ENCODE assay signal across 8 mouse cellular contexts in the genomic region with DNA sequence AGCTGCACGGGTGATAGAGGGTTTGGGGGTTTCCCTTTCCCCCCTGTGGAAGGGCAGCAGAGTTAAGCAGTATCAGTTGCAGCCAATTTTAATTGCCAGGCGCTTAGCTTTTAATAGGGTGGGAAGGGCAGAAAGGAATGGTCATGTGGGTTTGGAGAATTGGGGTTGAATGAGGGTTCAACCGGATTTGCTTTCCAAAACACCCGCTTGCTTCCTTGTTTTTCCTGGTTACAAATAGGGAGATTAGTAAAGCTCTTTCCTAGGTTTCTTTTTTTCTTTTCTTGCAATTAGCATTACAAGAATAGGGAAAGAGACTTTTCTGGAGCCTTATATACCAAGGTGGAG. TPM values are rescaled to one million over a fixed set of nuclear protein-coding genes. Genes with fewer than 3 reads are reported as not detected.
DNase-seq lines count a peak whose midpoint lies in the region; ATAC-seq lines count a peak whose summit lies in the region.

No protein-coding gene starts in this region.

- no peak for DNase-seq in heart, postnatal 4 days
- peak; percentile 65 for DNase-seq in Muller cell, postnatal 12 days (ENCODE audit: inconsistent ontology term)
- no peak for DNase-seq in hindbrain, embryonic 11.5 days (ENCODE audit: low spot score)
- no peak for DNase-seq in urinary bladder, postnatal 14 days (ENCODE audit: low spot score)
- no peak for DNase-seq in left cerebral cortex, adult 9 months (ENCODE audit: low spot score in 2 of 2)
- DNase-seq in adrenal gland, postnatal 4 days (ENCODE audit: low spot score in 2 of 2), result no peak

- H3K4me2 ChIP-seq in heart, embryonic 12.5 days, result peak overlapping the region; percentile 99
- peak overlapping the region; percentile 54 for H3K4me2 ChIP-seq in hindbrain, embryonic 11.5 days (replicated peaks; ENCODE audit: low read depth, low read length)

- peak overlapping the region; percentile 90 for H3K4me3 ChIP-seq in heart, embryonic 12.5 days
- H3K4me3 ChIP-seq in hindbrain, embryonic 11.5 days (ENCODE audit: low read depth, low read length), result peak overlapping the region; percentile 76

- peaks cover 12% of the 10 kb centered on the region for H3K36me3 ChIP-seq in heart, embryonic 12.5 days
- H3K36me3 ChIP-seq in hindbrain, embryonic 11.5 days (ENCODE audit: control insufficient read depth, insufficient read depth, low read length), result no peaks in the 10 kb centered on the region

- no peaks in the 10 kb centered on the region for H3K9me3 ChIP-seq in heart, embryonic 12.5 days (replicated peaks)
- H3K9me3 ChIP-seq in hindbrain, embryonic 11.5 days (ENCODE audit: control insufficient read depth, low read length), result no peaks in the 10 kb centered on the region

- H3K27me3 ChIP-seq in heart, embryonic 12.5 days (replicated peaks), result no peaks in the 10 kb centered on the region
- no peaks in the 10 kb centered on the region for H3K27me3 ChIP-seq in hindbrain, embryonic 11.5 days (ENCODE audit: control insufficient read depth, insufficient read depth, low read length)

- H3K9ac ChIP-seq in heart, embryonic 12.5 days, result peak overlapping the region; percentile 95
- H3K9ac ChIP-seq in hindbrain, embryonic 11.5 days (ENCODE audit: low read depth, low read length), result peak overlapping the region; percentile 82

- peaks cover 40% of the 10 kb centered on the region for H3K4me1 ChIP-seq in heart, embryonic 12.5 days (replicated peaks)
- H3K4me1 ChIP-seq in hindbrain, embryonic 11.5 days (replicated peaks; ENCODE audit: control insufficient read depth, insufficient read depth, low read length), result no peaks in the 10 kb centered on the region

- under 1% methylated on average over 4 of the region's 4 CpGs for WGBS in heart, embryonic 12.5 days
- whole genome bisulfite sequencing in hindbrain, embryonic 11.5 days, result 2% methylated on average over 4 of the region's 4 CpGs

- ATAC-seq in heart, embryonic 12.5 days (ENCODE audit: insufficient number of reproducible peaks, low FRiP score), result no peak
- no peak for ATAC-seq in hindbrain, embryonic 11.5 days (ENCODE audit: low FRiP score)
- peak; percentile 34 for ATAC-seq in megakaryocyte-erythroid progenitor cell, adult 5-6 weeks (replicated peaks; ENCODE audit: low FRiP score, low TSS enrichment, poor library complexity, severe bottlenecking)

- peak overlapping the region; percentile 98 for H3K27ac ChIP-seq in heart, embryonic 12.5 days (ENCODE audit: poor library complexity, severe bottlenecking)
- peak overlapping the region; percentile 94 for H3K27ac ChIP-seq in hindbrain, embryonic 11.5 days (ENCODE audit: low read depth, low read length)

RNA-seq across cellular contexts. Expression of a gene that starts 1.2 kb away (rescaled TPM):
- polyA plus RNA-seq in heart, embryonic 12.5 days (2016; fragmentation: Nextera tagmentation; extraction: Ambion mirVana), result 38.6 and 43.3 TPM in 2 replicates
- total RNA-seq in heart, postnatal 4 days (2021), result 10 to 100 TPM; 28.5 to 29.8 TPM
- polyA plus RNA-seq in hindbrain, embryonic 11.5 days (2014; fragmentation: Nextera tagmentation; extraction: Ambion mirVana), result 46.6 and 49.5 TPM in 2 replicates
- total RNA-seq in megakaryocyte-erythroid progenitor cell, adult 5-6 weeks (2014; fragmentation: Nextera tagmentation), result 22.4 and 38.5 TPM in 2 replicates
- 13.5 and 23.7 TPM in 2 replicates for total RNA-seq in megakaryocyte-erythroid progenitor cell, adult 5-6 weeks (2017)
- total RNA-seq in adrenal gland, postnatal 4 days (2021), result 10 to 100 TPM; 41.2 to 43.1 TPM

RNA-seq across cellular contexts. Expression of a gene that starts 15.3 kb away (rescaled TPM):
- 31.9 and 33.9 TPM in 2 replicates for polyA plus RNA-seq in heart, embryonic 12.5 days (2016; fragmentation: Nextera tagmentation; extraction: Ambion mirVana)
- total RNA-seq in heart, postnatal 4 days (2021), result 10 to 100 TPM; 17.9 to 20.3 TPM
- polyA plus RNA-seq in hindbrain, embryonic 11.5 days (2014; fragmentation: Nextera tagmentation; extraction: Ambion mirVana), result 30.7 and 35.3 TPM in 2 replicates
- 10.4 and 22.0 TPM in 2 replicates for total RNA-seq in megakaryocyte-erythroid progenitor cell, adult 5-6 weeks (2014; fragmentation: Nextera tagmentation)
- total RNA-seq in megakaryocyte-erythroid progenitor cell, adult 5-6 weeks (2017), result 39.2 and 42.4 TPM in 2 replicates
- 10 to 100 TPM; 62.0 to 68.3 TPM for total RNA-seq in adrenal gland, postnatal 4 days (2021)

RNA-seq across cellular contexts. Expression of a gene that starts 15.3 kb away (rescaled TPM):
- polyA plus RNA-seq in heart, embryonic 12.5 days (2016; fragmentation: Nextera tagmentation; extraction: Ambion mirVana), result 96.8 and 111 TPM in 2 replicates
- 10 to 100 TPM; 76.2 to 80.2 TPM for total RNA-seq in heart, postnatal 4 days (2021)
- polyA plus RNA-seq in hindbrain, embryonic 11.5 days (2014; fragmentation: Nextera tagmentation; extraction: Ambion mirVana), result 68.3 and 68.4 TPM in 2 replicates
- total RNA-seq in megakaryocyte-erythroid progenitor cell, adult 5-6 weeks (2014; fragmentation: Nextera tagmentation), result 45.1 and 97.3 TPM in 2 replicates
- 66.2 and 101 TPM in 2 replicates for total RNA-seq in megakaryocyte-erythroid progenitor cell, adult 5-6 weeks (2017)
- total RNA-seq in adrenal gland, postnatal 4 days (2021), result 100 to 1,000 TPM; 120 to 125 TPM

RNA-seq across cellular contexts. Expression of a gene that starts 30.4 kb away (rescaled TPM):
- polyA plus RNA-seq in heart, embryonic 12.5 days (2016; fragmentation: Nextera tagmentation; extraction: Ambion mirVana), result 0.46 and 0.74 TPM in 2 replicates
- under 1 TPM; 0.50 TPM for total RNA-seq in heart, postnatal 4 days (2021)
- 1.3 and 2.0 TPM in 2 replicates for polyA plus RNA-seq in hindbrain, embryonic 11.5 days (2014; fragmentation: Nextera tagmentation; extraction: Ambion mirVana)
- 0.20 TPM in 1 of 2 replicates, not detected in the other for total RNA-seq in megakaryocyte-erythroid progenitor cell, adult 5-6 weeks (2014; fragmentation: Nextera tagmentation)
- total RNA-seq in megakaryocyte-erythroid progenitor cell, adult 5-6 weeks (2017), result 0.80 TPM in 1 of 2 replicates, not detected in the other
- 1 to 10 TPM; 6.2 to 6.8 TPM for total RNA-seq in adrenal gland, postnatal 4 days (2021)

RNA-seq across cellular contexts. Expression of a gene that starts 35.4 kb away (rescaled TPM):
- polyA plus RNA-seq in heart, embryonic 12.5 days (2016; fragmentation: Nextera tagmentation; extraction: Ambion mirVana), result 84.1 and 86.2 TPM in 2 replicates
- total RNA-seq in heart, postnatal 4 days (2021), result 100 to 1,000 TPM; 102 to 108 TPM
- polyA plus RNA-seq in hindbrain, embryonic 11.5 days (2014; fragmentation: Nextera tagmentation; extraction: Ambion mirVana), result 108 and 114 TPM in 2 replicates
- total RNA-seq in megakaryocyte-erythroid progenitor cell, adult 5-6 weeks (2014; fragmentation: Nextera tagmentation), result 74.8 and 83.3 TPM in 2 replicates
- total RNA-seq in megakaryocyte-erythroid progenitor cell, adult 5-6 weeks (2017), result 65.6 and 72.6 TPM in 2 replicates
- 100 to 1,000 TPM; 138 to 155 TPM for total RNA-seq in adrenal gland, postnatal 4 days (2021)
